Mouse (Mus musculus): Measurements from ENCODE around the gene Tgm7. TPM values are rescaled to one million over a fixed set of nuclear protein-coding genes. Genes with fewer than 3 reads are reported as not detected.

Gene Tgm7
- total RNA-seq, 2 experiments from 2014 or later, result 0.18 to 0.20 TPM

DNA sequence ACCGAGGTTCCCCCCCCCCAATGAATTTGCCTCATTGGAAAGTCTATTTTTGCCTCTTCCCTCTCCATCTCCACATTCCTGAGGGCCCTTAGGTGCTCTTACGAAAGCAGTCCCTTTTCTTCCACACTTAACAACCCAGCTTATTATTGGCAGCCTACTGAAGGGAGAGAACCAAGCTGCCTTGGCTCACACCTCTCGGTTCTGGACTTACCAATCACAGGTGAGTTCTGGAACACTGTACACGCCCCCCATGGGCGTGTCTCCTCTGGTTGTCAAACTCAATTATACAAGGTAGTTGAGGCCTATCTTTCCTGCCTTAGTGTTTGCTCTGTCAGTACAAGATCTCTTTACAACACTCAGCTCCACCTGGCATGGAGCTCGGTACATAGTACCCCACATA, 37.7 kb downstream of the Tgm7 start:
- no peak for DNase-seq

DNA sequence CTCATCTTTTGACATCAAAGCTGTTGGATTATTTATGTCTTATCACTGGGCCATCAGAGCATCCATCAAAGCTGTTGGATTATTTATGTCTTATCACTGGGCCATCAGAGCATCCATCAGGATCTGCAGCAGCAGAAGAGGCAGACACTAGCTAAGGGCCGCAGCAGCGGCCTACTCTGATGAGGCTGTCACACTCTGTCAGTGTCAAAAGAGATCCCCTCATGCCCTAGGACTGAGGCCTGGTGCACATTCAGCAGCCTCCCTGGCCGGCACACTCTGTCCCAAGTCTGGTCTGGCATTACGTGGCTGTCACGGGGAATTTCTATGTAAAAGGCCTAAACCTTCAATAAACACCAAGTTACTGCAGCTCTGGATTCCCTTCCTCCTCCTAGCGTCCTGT, 40.1 kb downstream of the Tgm7 start:
- no peak for DNase-seq

DNA sequence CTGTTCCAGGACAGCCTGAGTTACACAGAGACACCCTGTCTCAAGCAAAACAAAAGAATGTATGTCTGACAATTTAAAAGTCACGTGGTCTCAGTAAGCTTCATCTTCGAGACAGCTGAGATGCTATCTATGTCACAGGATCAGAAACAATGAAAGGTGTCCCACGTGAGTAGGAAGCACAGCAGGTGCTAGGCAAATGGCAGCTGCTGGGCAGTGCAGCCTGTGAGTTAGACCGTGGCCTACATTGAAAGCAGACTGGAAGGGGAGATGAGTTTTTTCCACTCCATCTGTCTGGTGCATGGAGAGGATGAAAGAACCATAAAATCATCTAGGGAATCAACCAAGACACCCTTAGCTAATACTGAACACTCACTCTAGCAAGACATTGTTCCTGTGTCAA, 42.5 kb downstream of the Tgm7 start:
- no peak for DNase-seq

DNA sequence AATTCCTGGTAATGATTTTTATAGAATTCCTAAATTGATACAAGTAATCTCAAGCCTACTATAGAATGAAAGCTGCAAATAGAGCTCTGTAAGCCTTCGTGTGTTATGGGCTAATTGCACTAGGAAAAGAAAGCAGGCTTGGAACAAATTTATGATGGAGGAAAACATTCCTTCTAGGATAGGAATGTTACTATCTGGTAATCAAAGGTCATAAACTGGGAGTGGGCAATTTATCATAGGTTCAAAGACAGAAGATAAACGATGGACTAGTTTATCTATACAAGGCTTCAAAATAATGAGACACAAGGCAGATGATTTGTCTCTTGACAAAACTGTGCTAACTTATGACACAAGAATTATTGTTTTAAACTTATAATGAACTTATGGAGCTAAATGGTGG, 48.3 kb downstream of the Tgm7 start:
- DNase-seq, result no peak

DNA sequence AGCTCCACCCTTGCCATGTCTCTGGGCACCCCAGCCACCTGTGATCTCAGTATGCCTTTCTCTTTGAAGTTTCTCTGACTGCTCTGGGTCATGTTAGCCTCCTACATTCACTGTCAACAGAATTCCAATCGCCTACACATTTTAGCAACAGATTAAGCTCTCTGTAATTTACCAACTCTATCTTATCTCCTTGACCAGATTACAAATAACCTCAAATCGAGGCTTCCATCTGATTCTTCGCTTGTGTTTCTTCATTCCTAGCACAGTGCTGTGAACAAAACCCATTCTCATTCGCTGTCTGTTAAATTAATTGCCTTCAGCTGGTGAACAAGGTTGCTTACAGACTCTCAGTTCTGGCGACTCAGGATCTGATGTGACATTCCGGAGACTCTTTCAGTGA, 51.6 kb downstream of the Tgm7 start:
- no peak for DNase-seq

DNA sequence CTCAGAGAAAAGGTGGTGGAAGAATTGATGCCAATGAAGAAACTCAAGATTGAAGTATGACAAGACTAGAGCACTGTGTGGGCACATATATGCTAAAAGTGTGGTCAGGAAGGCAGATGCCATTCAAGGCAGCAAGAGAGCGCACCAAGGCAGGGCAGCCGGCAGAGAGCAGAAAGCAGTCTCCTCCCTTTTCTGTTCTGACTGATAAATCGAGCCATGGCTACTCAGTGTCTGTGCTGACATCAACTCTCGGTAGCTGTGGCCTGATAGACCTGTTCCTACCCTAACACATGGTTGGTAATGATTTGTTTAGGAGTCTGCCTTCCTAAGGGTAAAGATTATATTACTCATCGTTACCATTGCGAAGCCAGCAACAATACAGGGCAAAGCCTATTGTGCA, 53.7 kb downstream of the Tgm7 start:
- DNase-seq, result no peak

DNA sequence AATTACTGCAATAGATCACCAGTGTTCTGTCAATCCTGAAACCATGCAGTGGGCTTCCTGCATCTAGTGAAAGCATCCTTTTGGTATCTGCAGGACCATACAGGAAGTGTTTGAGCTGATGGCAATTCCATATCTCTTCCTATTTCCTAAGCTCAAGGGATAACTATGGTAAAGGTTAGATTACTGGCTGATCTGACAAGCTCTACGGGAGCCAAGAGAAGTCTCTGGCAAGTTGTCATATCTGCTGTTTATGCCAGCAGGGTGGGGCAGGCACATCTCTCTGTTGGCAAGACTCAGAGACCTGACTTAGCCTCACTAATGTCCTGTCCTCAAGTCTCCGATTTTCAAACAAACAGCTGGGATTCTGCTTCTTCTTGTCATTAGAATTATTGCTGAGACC, 55.5 kb downstream of the Tgm7 start:
- DNase-seq, result no peak

DNA sequence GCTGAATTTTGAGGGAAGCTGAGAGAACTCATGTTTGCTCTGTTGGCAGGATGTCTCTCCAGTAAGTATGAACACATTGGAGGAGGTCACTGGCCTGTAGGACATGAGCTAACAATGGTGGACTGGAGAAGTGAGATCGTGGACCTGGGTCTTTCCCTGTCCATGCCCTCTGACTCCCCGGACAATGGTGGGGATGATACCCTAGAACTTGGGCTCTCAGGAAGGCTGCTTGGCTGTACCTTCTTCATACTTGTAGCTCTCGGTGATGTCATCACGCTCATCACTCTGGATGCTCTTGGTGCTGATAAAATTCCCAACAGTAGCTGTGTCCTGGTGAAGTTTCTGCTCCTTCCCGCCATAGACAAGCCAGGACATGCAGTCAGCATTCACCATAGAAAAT, 57.4 kb downstream of the Tgm7 start:
- no peak for DNase-seq

DNA sequence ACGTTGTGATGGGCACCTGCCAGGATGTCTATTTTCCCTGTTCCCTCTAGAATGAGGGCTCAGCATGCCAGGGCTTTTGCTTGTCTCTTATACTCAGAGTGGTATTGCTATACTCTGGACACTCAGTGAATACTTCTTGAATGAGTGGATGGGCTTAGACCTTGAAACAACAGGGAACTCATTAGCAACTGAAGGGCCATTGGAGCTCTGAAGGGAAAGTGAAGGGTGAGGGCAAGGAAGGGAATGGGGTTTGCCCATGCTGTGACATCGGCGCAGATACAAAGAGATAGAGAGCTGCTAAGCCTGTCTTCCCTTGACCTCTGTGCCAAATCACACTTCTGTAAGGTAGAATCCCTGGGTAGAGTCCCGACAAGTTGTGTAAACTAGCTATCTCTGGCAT, 63.9 kb downstream of the Tgm7 start:
- DNase-seq, result no peak

Other genes starting within 250 kb of the Tgm7 start
- 10 to 100 TPM; 43.6 to 44.5 TPM for gene Ubr1, start 139.1 kb downstream of the Tgm7 start, total RNA-seq (2021)
- 10 to 100 TPM; 23.0 to 26.2 TPM for gene Tmem62, start 132.8 kb downstream of the Tgm7 start, total RNA-seq (2021)
- gene Ccndbp1, start 101.4 kb downstream of the Tgm7 start, total RNA-seq (2021), result 10 to 100 TPM; 57.0 to 58.5 TPM
- gene Epb42, start 72.7 kb downstream of the Tgm7 start, total RNA-seq (2021), result not detected
- gene Tgm5, start 24.0 kb downstream of the Tgm7 start, total RNA-seq (2021), result not detected
- 10 to 100 TPM; 22.7 to 24.1 TPM for gene Adal, start 30.6 kb upstream of the Tgm7 start, total RNA-seq (2021)
- 1 to 10 TPM; 7.0 to 7.2 TPM for gene Lcmt2, start 30.9 kb upstream of the Tgm7 start, total RNA-seq (2021)
- 10 to 100 TPM; 40.3 to 45.9 TPM for gene Tubgcp4, start 60.9 kb upstream of the Tgm7 start, total RNA-seq (2021)
- 1 to 10 TPM; 6.3 to 8.2 TPM for gene Zscan29, start 61.3 kb upstream of the Tgm7 start, total RNA-seq (2021)
- 100 to 1,000 TPM; 145 to 163 TPM for gene Trp53bp1, start 161.6 kb upstream of the Tgm7 start, total RNA-seq (2021)
- 100 to 1,000 TPM; 556 to 596 TPM for gene Map1a, start 179.8 kb upstream of the Tgm7 start, total RNA-seq (2021)
- 100 to 1,000 TPM in 1 of 2 experiments, 10 to 100 TPM in 1; 98.7 to 107 TPM for gene Ppip5k1, start 245.6 kb upstream of the Tgm7 start, total RNA-seq (2021)
- 100 to 1,000 TPM; 376 to 384 TPM for gene Ckmt1, start 247.9 kb upstream of the Tgm7 start, total RNA-seq (2021)